ENCODE assay signal across 8 mouse cellular contexts in genomic region chr17:25833961-25834594, GRCm38 (mm10). TPM values are rescaled to one million over a fixed set of nuclear protein-coding genes. Genes with fewer than 3 reads are reported as not detected.
A peak's percentile ranks its signal among the peaks of the same experiment; 100 is the strongest.
DNase-seq lines count a peak whose midpoint lies in the region; ATAC-seq and TF ChIP-seq lines count a peak whose summit lies in the region.

No protein-coding gene starts in this region.

- DNase-seq in 3T3-L1 (ENCODE audit: low read depth, low spot score), result peak; percentile 37
- no peak for DNase-seq in G1E (ENCODE audit: low spot score)
- DNase-seq in kidney, postnatal 36 days, result peak; percentile 78 to 83
- no peak for DNase-seq in gastrocnemius, postnatal 4 days (ENCODE audit: low spot score in 2 of 2)
- no peak for DNase-seq in gastrocnemius, postnatal 36 days
- no peak for DNase-seq in gastrocnemius, adult 18-20 months (ENCODE audit: low spot score)

- peak overlapping the region; percentile 46 for H3ac ChIP-seq in myocyte (ENCODE audit: control insufficient read depth, insufficient read length)

- peak overlapping the region; percentile 86 for H3K9ac ChIP-seq in heart, embryonic 15.5 days

- H3K27ac ChIP-seq in heart, embryonic 15.5 days, result peak overlapping the region; percentile 99

- no peaks in the 10 kb centered on the region for H3K9me3 ChIP-seq in G1E (replicated peaks)
- H3K9me3 ChIP-seq in heart, embryonic 15.5 days (replicated peaks), result no peaks in the 10 kb centered on the region

- H3K4me3 ChIP-seq in G1E (ENCODE audit: low read depth, low read length) (peak overlapping the region; percentile 81), myocyte (peak overlapping the region; percentile 52)
- H3K4me3 ChIP-seq in heart, embryonic 15.5 days, result peak overlapping the region; percentile 82

- intact Hi-C loops in gastrocnemius, postnatal 36 days (cut with DNase I), result loop anchor here (2.0 kb wide), 1 partner anchor 41 kb away; the partner anchor contains the start of gene Mettl26

- TF ChIP-seq POLR2A in myocyte (IDR thresholded peaks at IDR 0.05; ENCODE audit: insufficient read length, low read depth), result no peak

- peaks cover 36% of the 10 kb centered on the region for H3K79me2 ChIP-seq in myocyte (ENCODE audit: control insufficient read depth, insufficient read depth)

- H3K4me2 ChIP-seq in heart, embryonic 15.5 days, result peak overlapping the region; percentile 91
- H3K4me2 ChIP-seq in myocyte (ENCODE audit: low read depth), result peak overlapping the region; percentile 94

- H3K4me1 ChIP-seq in G1E (ENCODE audit: insufficient read depth, low read depth, low read length), result peaks cover 82% of the 10 kb centered on the region
- H3K4me1 ChIP-seq in heart, embryonic 15.5 days (replicated peaks), result peaks cover 76% of the 10 kb centered on the region

- TF ChIP-seq CTCF in G1E (IDR thresholded peaks at IDR 0.05; ENCODE audit: low read depth, low read length), result no peak

- no peak for ATAC-seq in G1E (ENCODE audit: extremely low read depth, insufficient number of reproducible peaks, low FRiP score, poor library complexity, severe bottlenecking)
- ATAC-seq in heart, embryonic 15.5 days (replicated peaks; ENCODE audit: insufficient number of reproducible peaks, insufficient read depth, low FRiP score, low read depth), result no peak

- WGBS in heart, embryonic 15.5 days, result 15% methylated on average over 6 of the region's 6 CpGs

- H3K36me3 ChIP-seq in G1E (replicated peaks), result peaks cover 84% of the 10 kb centered on the region
- H3K36me3 ChIP-seq in heart, embryonic 15.5 days, result peaks cover 23% of the 10 kb centered on the region
- peaks cover 9% of the 10 kb centered on the region for H3K36me3 ChIP-seq in myocyte (ENCODE audit: control insufficient read depth, insufficient read depth)

- H3K27me3 ChIP-seq in G1E (ENCODE audit: insufficient read depth, low read length), result no peaks in the 10 kb centered on the region
- H3K27me3 ChIP-seq in heart, embryonic 15.5 days, result no peaks in the 10 kb centered on the region
- H3K27me3 ChIP-seq in myocyte (ENCODE audit: control insufficient read depth, insufficient read depth, insufficient read length), result no peaks in the 10 kb centered on the region

TF ChIP-seq in myocyte, 11 proteins besides CTCF, POLR2A, EP300 and RAD21:
- no peak for TF ChIP-seq CEBPB (IDR thresholded peaks at IDR 0.05; ENCODE audit: insufficient read depth, poor library complexity, severe bottlenecking)
- TF ChIP-seq E2F4 (IDR thresholded peaks at IDR 0.05; ENCODE audit: insufficient read depth), result no peak

RNA-seq across cellular contexts. Expression of gene Stub1, which starts 0.9 kb away (rescaled TPM):
- 29.1 and 30.1 TPM in 2 replicates for total RNA-seq in G1E (2014; fragmentation: Nextera tagmentation)
- 90.8 and 97.3 TPM in 2 replicates for total RNA-seq in G1E (2017)
- polyA plus RNA-seq in G1E (2012), result 70.9 and 81.7 TPM in 2 replicates
- 251 and 301 TPM in 2 replicates for polyA plus RNA-seq in heart, embryonic 15.5 days (2015; fragmentation: Nextera tagmentation; extraction: Ambion mirVana)
- polyA plus RNA-seq in myocyte (2012; fragmentation: generic; extraction: Trizol), result 196 TPM
- 100 to 1,000 TPM; 116 to 134 TPM for total RNA-seq in gastrocnemius, postnatal 4 days (2021)
- 10 to 100 TPM; 85.4 to 86.0 TPM for total RNA-seq in gastrocnemius, postnatal 36 days (2021)
- total RNA-seq in gastrocnemius, adult 18-20 months (2021), result 10 to 100 TPM; 88.4 to 92.9 TPM

RNA-seq across cellular contexts. Expression of gene Rhbdl1, which starts 3.0 kb away (rescaled TPM):
- 4.8 and 5.5 TPM in 2 replicates for total RNA-seq in G1E (2014; fragmentation: Nextera tagmentation)
- 0.87 and 1.4 TPM in 2 replicates for total RNA-seq in G1E (2017)
- polyA plus RNA-seq in G1E (2012), result 2.7 and 3.1 TPM in 2 replicates
- 1.4 and 1.7 TPM in 2 replicates for polyA plus RNA-seq in heart, embryonic 15.5 days (2015; fragmentation: Nextera tagmentation; extraction: Ambion mirVana)
- 0.67 TPM for polyA plus RNA-seq in myocyte (2012; fragmentation: generic; extraction: Trizol)
- total RNA-seq in gastrocnemius, postnatal 4 days (2021), result 1 to 10 TPM; 7.6 to 10.0 TPM
- total RNA-seq in gastrocnemius, postnatal 36 days (2021), result 10 to 100 TPM; 23.2 to 27.7 TPM
- total RNA-seq in gastrocnemius, adult 18-20 months (2021), result 10 to 100 TPM; 10.7 to 14.7 TPM

RNA-seq across cellular contexts. Expression of gene Jmjd8, which starts 5.4 kb away (rescaled TPM):
- 0.90 and 1.9 TPM in 2 replicates for total RNA-seq in G1E (2014; fragmentation: Nextera tagmentation)
- total RNA-seq in G1E (2017), result 1.9 and 2.0 TPM in 2 replicates
- polyA plus RNA-seq in G1E (2012), result 0.08 and 0.11 TPM in 2 replicates
- 30.9 and 36.6 TPM in 2 replicates for polyA plus RNA-seq in heart, embryonic 15.5 days (2015; fragmentation: Nextera tagmentation; extraction: Ambion mirVana)
- 15.5 TPM for polyA plus RNA-seq in myocyte (2012; fragmentation: generic; extraction: Trizol)
- 10 to 100 TPM; 31.6 to 32.4 TPM for total RNA-seq in gastrocnemius, postnatal 4 days (2021)
- 10 to 100 TPM; 13.4 to 13.6 TPM for total RNA-seq in gastrocnemius, postnatal 36 days (2021)
- total RNA-seq in gastrocnemius, adult 18-20 months (2021), result 10 to 100 TPM; 12.6 to 14.2 TPM

RNA-seq across cellular contexts. Expression of gene Gm20683, which starts 7.5 kb away (rescaled TPM):
- 1.1 and 2.9 TPM in 2 replicates for total RNA-seq in G1E (2014; fragmentation: Nextera tagmentation)
- total RNA-seq in G1E (2017), result 3.0 and 3.1 TPM in 2 replicates
- polyA plus RNA-seq in G1E (2012), result 9.7 and 12.4 TPM in 2 replicates
- 1.7 and 3.0 TPM in 2 replicates for polyA plus RNA-seq in heart, embryonic 15.5 days (2015; fragmentation: Nextera tagmentation; extraction: Ambion mirVana)
- 0.67 TPM for polyA plus RNA-seq in myocyte (2012; fragmentation: generic; extraction: Trizol)
- total RNA-seq in gastrocnemius, postnatal 4 days (2021), result 1 to 10 TPM; 5.4 to 7.6 TPM
- total RNA-seq in gastrocnemius, postnatal 36 days (2021), result 10 to 100 TPM; 18.6 to 19.2 TPM
- 10 to 100 TPM; 10.0 to 11.8 TPM for total RNA-seq in gastrocnemius, adult 18-20 months (2021)

RNA-seq across cellular contexts. Expression of gene Rhot2, which starts 10.6 kb away (rescaled TPM):
- total RNA-seq in G1E (2014; fragmentation: Nextera tagmentation) (31.2 and 41.2 TPM in 2 replicates), G1E (2017) (17.7 and 20.0 TPM in 2 replicates)
- polyA plus RNA-seq in G1E (2012) (142 and 151 TPM in 2 replicates), myocyte (2012; fragmentation: generic; extraction: Trizol) (48.3 TPM)
- 24.2 and 26.1 TPM in 2 replicates for polyA plus RNA-seq in heart, embryonic 15.5 days (2015; fragmentation: Nextera tagmentation; extraction: Ambion mirVana)
- 10 to 100 TPM; 34.9 to 41.5 TPM for total RNA-seq in gastrocnemius, postnatal 4 days (2021)
- 10 to 100 TPM; 63.4 to 68.4 TPM for total RNA-seq in gastrocnemius, postnatal 36 days (2021)
- 10 to 100 TPM; 72.4 to 72.9 TPM for total RNA-seq in gastrocnemius, adult 18-20 months (2021)

Comparison
In these comparisons a context has a peak if more than half of its experiments do, and no peak if none do; other contexts are left out.
1. DNase-seq: peak in 3T3-L1 (single experiment) and kidney, postnatal 36 days (2 of 2); none in G1E (single experiment), gastrocnemius, postnatal 4 days (0 of 2), gastrocnemius, postnatal 36 days (0 of 2) and gastrocnemius, adult 18-20 months (single experiment).
2. RNA of gene Jmjd8, which starts 5.4 kb away (total RNA-seq): 31.6 to 32.4 TPM in gastrocnemius, postnatal 4 days, 12.6 to 14.2 TPM in gastrocnemius, adult 18-20 months and 13.4 to 13.6 TPM in gastrocnemius, postnatal 36 days; 0.90 to 2.0 TPM in G1E; every median in the first group is over 4 times any median in the second.
3. Peak in every context shown above with its lines, with median percentiles within 50 percentile points of each other: H3K4me3 ChIP-seq.